Mouse (Mus musculus) embryonic fibroblast, embryonic 13.5 days (primary cell): ENCODE measurements around the gene Ssna1. TPM values are rescaled to one million over a fixed set of nuclear protein-coding genes. Genes with fewer than 3 reads are reported as not detected.

Source experiments
- H3K27ac ChIP-seq: 2 replicates; pipeline ENCODE4 v1.5.1; 2012; ENCODE audit warnings: low read length, control low read depth, inconsistent platforms; ENCODE audit not compliant: insufficient read depth
- H3K4me1 ChIP-seq: 2 replicates; pipeline ENCODE4 v1.6.1; 2011; ENCODE audit warnings: low read length; ENCODE audit not compliant: control insufficient read depth, insufficient read depth
- H3K4me3 ChIP-seq: 2 replicates; pipeline ENCODE4 v1.5.1; 2011; ENCODE audit warnings: mild to moderate bottlenecking, control low read depth, low read length; ENCODE audit not compliant: insufficient read depth
- CTCF ChIP-seq: IDR thresholded peaks from 2 replicates; pipeline ENCODE4 v1.5.1; 2011; ENCODE audit warnings: mild to moderate bottlenecking, control low read depth, low read length, moderate library complexity, borderline replicate concordance; ENCODE audit not compliant: insufficient read depth
- POLR2A ChIP-seq: IDR thresholded peaks from 2 replicates; pipeline ENCODE4 v1.6.1; 2011; ENCODE audit warnings: low read depth, mild to moderate bottlenecking, control low read depth, low read length, moderate library complexity
- polyA plus RNA-seq: library from polyadenylated mRNA; stranded (reverse); fragments of >200 nt; gene quantifications from 2 replicates; pipeline ENCODE4 v1.2.4, GENCODE M21; 2011; ENCODE audit warnings: low read depth; ENCODE audit not compliant: missing spikeins, insufficient read length

The Ssna1 gene
- polyA plus RNA-seq, 1 experiment, result 46.2 TPM

DNA sequence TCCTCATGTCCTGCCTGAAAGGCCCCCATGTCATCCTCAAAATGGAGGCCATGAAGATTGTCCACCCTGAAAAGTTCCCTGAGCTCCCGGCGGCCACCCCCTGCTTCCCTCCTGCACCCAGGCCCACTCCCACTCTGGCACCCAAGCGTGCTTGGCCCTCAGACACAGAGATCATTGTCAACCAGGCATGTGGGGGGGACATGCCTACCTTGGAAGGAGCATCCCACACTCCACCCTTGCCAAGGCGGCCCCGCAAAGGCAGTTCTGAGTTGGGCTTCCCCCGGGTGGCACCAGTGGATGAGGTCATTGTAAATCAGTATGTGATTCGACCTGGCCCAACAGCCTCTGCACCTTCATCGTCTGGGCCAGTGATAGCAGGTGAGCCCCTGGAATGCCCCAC is 28.9 kb downstream of the Ssna1 start:
- H3K4me1 ChIP-seq, result no peaks in the 10 kb centered on the region
- TF ChIP-seq POLR2A, result no peak
- no peak for TF ChIP-seq CTCF
- H3K27ac ChIP-seq, result no peak overlapping the region
- no peak overlapping the region for H3K4me3 ChIP-seq

DNA sequence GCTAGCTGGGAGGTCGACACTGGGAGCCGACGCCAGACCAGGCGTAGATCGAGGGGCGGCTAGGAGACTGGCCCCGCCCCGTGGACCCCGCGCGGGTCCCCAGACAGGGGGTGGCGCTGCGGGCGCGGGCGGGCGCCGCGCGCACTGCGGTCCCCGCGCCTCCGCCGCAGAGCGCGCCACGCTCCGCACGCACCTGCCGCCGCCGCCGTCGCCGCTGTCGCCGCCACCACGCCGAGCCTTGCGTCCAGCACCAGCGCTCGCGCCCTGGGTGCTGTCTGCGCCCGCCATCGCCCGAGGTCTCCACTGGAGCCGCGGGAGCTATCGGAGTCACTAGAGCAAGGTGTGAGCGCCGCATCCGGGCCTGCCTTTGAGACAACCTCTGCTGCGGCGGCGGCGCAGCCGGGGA is 30.1 kb downstream of the Ssna1 start, which contains the start of the genes Rnf208 and Cysrt1:
Gene Rnf208, plus strand, starts transcription at position 155 of the 406 bp plus-strand sequence.
Gene Cysrt1, minus strand, starts transcription at position 352 of the 406 bp plus-strand sequence.
- H3K4me3 ChIP-seq, result no peak within 1 kb of the TSS
- H3K4me1 ChIP-seq, result 0 out of 2 replicates have a peak, but pooled peaks cover 3% of the 10 kb centered on the region
- no peak for TF ChIP-seq POLR2A
- no peak for TF ChIP-seq CTCF
- no peak within 1 kb of the TSS for H3K27ac ChIP-seq

DNA sequence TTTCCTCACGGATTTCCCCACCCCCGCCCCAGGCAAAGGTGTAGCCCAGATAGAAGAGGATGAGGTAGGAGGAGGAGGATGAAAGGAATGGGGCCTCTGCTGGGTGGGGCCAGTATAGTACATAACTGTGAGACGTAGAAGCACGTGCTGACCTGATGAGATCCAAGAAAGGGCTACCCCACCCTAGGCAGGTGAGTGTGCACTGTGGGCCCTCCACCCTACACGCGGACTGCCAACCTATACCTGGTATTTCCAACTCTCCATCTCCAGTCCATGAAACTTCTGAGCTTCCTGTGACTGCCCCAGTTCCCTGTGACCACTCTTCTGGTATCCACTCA is 30.8 kb downstream of the Ssna1 start:
- TF ChIP-seq CTCF, result no peak
- TF ChIP-seq POLR2A, result no peak
- no peak overlapping the region for H3K27ac ChIP-seq

DNA sequence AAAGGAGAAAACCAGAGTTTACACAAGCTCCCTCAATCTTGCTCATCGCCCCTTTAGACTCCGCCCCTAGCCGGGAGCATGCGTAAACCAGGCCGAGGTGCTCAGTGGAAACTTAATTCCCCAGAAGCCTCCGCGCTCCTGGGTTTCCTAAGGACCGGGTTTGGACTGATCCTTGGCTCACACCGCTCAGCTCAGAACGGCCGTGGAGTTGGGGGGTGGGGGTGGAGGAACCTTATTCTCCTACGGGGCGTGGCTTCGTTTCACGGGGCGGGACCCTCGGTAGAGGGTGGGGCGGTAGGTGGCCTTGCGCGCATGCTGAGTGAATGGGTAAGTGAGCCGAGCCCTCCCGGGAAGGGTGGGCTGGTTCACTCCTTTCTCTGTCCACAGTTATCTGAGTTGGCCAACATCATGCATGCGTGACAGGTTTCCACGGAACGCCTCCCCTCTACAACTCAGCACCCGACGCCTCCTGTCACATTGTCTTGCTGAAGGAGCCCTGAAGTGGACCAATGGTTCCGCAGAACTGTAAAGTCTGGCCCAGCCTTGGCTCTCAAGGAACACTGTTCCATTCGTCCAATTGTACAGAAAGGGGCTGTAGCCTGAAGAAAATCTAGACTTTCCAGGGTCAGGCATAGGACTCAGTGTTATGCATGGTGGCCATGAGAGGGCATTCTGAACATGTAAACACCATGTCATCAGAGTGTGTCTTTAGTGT is 31.4 kb downstream of the Ssna1 start:
- Histone ChIP-seq H3K4me1 (0 out of 2 replicates have a peak, but pooled peaks cover 3% of the 10 kb centered on the region), H3K27ac (no peak overlapping the region), H3K4me3 (0 out of 2 replicates have a peak overlapping the region, but pooled peaks have one; percentile 8)
- TF ChIP-seq CTCF (no peak), POLR2A (no peak; the same call in 1 of the 2 replicates)

More for the DNA sequence above, 30.8 kb downstream of the Ssna1 start:
- H3K4me3 ChIP-seq, result no peak overlapping the region
- 0 out of 2 replicates have a peak, but pooled peaks cover 3% of the 10 kb centered on the region for H3K4me1 ChIP-seq

DNA sequence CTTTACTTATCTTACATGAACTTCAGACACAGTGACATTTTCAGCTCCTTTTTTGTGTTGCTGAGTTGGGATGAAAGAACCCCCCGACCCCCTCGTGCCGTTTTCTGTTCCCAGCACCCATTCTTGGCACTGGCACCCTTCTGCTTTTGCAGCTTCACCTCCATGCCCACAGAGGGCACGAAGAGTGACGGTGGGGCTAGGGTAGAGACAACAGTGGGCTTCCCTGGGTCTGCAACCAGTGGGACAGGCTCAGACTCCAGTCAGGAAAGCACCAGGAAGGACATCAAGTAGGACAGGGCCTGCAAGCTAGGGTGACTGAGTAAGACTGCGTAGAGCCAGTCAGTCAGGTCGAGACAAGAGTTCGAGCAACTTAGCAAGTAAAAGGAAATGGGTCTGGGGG is 31.9 kb downstream of the Ssna1 start:
- H3K4me1 ChIP-seq, result 0 out of 2 replicates have a peak, but pooled peaks cover 3% of the 10 kb centered on the region
- H3K27ac ChIP-seq, result no peak overlapping the region
- H3K4me3 ChIP-seq, result no peak overlapping the region
- TF ChIP-seq CTCF (no peak), POLR2A (no peak)

DNA sequence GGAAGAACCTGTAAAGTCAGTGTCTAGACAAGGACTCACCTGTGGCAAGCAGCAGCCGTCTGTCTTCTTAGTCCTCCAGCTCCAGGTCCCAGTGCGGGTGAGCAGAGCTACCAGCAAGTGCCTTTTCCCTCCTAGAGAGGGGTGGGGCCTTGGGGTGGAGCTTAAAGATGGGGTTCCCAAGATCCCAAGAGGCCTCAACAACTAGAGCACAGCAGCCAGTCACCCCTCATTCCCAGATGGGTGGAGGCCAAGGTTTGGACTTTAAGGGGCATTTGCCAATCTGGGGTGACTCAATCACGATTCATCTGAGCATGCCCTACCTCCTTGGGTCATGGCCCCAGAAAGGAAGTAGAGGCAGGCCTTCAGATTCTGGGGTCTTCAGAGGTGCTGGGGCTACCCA is 32.5 kb downstream of the Ssna1 start:
- 0 out of 2 replicates have a peak, but pooled peaks cover 3% of the 10 kb centered on the region for H3K4me1 ChIP-seq
- no peak for TF ChIP-seq POLR2A
- no peak for TF ChIP-seq CTCF
- no peak overlapping the region for H3K27ac ChIP-seq
- H3K4me3 ChIP-seq, result no peak overlapping the region

DNA sequence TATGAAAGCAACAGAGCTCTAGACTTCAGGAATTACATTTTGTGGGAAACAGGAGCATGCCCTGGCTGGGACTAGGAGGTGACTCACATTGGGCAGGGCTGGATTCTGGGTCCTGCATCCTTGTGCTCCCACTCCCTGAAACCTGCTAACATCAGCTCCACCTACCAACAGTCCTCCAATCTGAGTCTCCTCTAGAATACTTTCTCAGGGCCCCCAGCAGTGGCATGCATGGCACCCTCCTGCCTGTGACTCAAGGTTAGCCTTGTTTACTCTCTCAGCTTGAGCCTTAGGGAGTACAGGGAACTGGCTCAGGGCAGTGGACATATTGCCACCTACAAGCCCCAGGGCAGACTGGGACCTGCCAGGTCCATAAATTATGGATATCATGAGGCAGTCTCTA is 34.1 kb downstream of the Ssna1 start:
- no peak overlapping the region for H3K4me3 ChIP-seq
- H3K4me1 ChIP-seq, result 0 out of 2 replicates have a peak, but pooled peaks cover 3% of the 10 kb centered on the region
- no peak overlapping the region for H3K27ac ChIP-seq
- TF ChIP-seq POLR2A (no peak), CTCF (no peak)

DNA sequence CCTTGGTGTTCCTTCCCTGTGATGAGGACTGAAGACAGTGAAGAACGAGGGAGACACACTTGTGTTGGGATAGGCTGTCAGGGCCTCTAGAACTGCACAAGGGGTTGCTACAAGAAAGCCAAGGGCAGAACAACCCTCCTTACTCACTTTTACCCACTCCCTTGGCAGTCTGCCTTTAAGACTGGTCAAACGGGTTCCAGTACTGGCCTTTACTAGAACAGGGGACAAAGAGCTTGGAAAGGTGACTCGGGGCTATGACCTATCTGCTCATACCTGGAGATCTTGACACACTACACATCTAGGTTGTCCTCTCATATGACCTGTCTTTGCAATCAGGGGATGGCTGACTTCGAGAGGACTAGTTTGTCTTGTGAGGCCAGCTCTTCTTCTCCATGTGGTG is 34.7 kb downstream of the Ssna1 start:
- TF ChIP-seq CTCF, result no peak
- TF ChIP-seq POLR2A, result no peak
- 0 out of 2 replicates have a peak, but pooled peaks cover 3% of the 10 kb centered on the region for H3K4me1 ChIP-seq
- H3K27ac ChIP-seq, result no peak overlapping the region
- H3K4me3 ChIP-seq, result no peak overlapping the region

DNA sequence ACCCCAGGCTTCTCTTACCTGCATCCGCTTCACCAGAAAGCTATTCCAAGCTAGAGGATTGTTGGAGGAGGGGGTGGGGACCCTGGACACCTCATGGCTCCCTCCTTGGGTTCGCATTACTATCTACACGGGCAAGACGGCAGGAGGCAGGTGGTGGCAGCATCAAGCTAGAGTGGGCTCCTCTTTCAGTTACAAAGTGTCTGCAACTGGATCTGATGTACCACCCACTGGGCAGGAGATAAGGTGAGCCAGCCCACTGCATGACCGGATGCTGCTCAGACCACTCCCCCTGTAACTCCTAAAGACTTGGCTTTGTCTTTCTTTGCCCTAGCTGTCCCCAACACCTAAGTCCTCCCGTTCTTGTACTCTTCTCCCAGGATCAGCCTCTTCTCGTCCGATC is 35.6 kb downstream of the Ssna1 start, which contains the start of gene Rnf224:
Gene Rnf224, minus strand, starts transcription at position 174 of the 400 bp plus-strand sequence.
- Histone ChIP-seq H3K4me1 (0 out of 2 replicates have a peak, but pooled peaks cover 3% of the 10 kb centered on the region), H3K27ac (no peak within 1 kb of the TSS), H3K4me3 (no peak within 1 kb of the TSS)
- TF ChIP-seq CTCF, result no peak
- no peak for TF ChIP-seq POLR2A
